Mouse (Mus musculus) brain, adult 2 months (tissue): Measurements from ENCODE around the gene Slc35g1.

Experiments used
- DNase-seq: peaks from one replicate; pipeline ENCODE4 v3.0.0; 2011; ENCODE audit warnings: low read depth, low spot score

Gene Slc35g1

DNA sequence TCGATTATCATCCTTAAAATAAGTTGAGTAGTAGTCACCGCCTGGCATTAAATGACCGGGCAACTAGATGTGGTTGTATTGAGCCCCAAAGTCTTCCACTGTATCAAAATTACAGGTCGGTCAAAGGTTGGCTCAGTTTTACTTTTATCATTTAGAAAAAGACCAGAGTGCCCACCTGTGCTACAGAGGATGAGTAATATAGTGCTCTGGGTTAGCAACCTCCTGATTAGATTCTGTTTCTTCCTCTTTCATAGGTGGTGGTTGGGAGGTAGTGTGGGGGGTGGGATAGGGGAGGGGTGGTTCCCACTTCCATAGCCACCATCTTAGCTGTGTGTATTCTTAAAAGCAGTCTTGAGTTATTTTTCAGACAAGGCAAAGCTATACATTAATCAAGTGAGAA, 7.9 kb upstream of the Slc35g1 start:
- DNase-seq = no peak

DNA sequence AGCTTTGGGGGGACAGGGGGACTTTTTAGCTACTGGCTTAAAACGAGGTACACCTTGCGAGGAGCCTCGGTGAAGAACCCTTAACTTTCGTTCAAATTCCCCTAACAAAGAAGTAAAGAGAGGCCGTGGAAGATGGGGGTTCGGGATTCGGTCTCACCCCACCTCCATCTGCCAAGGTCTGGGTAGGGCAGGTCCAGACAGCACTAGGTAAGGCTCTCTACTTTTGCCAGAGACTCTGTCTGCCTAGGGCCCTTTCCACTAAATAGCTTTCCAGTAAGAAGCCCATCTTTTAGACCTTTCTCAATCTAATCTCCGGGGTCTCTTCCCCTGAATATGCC, 822 bp downstream of the Slc35g1 start:
- DNase-seq = peak; percentile 3

DNA sequence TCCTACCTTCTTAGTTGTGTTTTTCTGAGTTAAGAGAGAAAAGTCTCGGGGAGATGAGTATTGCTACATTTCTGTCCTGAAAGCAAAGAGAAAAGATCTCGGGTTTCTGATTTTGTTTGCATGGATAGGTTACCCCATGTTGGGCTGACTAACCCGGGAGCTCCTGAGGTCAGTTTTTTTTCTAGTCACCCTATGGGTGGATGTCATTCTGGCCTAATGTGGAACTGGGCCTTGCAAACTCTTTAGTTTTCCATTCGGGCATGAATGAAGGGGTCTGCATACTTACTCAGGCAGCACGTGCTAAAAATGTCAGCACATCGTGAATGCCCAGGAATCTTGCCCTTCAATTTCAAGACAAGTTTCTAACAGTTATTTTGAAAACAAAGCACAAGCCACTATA, 1.2 kb downstream of the Slc35g1 start:
- DNase-seq = peak; percentile 5

DNA sequence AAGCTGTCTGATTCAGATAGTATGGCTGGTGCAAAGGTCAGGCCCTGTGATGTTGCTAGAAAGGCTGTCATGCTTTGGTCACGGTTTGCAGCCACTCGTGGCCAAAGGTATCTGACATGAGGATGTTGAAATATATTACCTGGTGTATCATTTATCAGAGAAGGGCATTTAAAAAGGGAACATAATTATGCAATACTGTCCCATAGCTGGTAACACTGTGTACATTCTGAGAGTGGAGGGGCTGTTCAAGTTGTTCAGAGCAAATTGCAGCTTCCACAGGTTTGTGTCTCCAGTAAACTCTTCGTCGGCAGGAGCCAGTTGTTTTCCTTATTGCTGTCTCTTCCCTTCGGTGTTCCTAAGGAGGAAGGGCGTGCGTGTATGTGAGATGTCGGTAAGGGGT, 3.2 kb downstream of the Slc35g1 start:
- no peak for DNase-seq

DNA sequence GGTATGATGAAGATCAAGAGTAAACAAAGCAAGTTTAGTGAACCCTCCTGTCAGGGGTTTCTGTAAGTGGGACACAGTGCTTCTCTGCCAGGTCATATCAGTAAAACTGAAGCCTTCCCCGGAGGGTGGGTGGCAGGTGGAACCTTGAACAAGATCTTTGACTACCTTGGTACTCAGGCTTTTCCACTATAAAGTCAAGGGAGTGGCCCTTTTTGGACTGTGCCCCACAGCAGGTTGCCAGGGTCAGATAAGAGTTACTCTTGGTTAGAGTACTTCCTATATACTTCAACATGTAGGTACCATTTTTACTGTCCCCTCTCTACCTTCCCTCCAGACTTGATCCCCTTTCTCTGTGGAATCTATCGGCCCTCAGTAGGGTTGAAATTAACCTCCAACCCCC, 5.1 kb downstream of the Slc35g1 start:
- no peak for DNase-seq

DNA sequence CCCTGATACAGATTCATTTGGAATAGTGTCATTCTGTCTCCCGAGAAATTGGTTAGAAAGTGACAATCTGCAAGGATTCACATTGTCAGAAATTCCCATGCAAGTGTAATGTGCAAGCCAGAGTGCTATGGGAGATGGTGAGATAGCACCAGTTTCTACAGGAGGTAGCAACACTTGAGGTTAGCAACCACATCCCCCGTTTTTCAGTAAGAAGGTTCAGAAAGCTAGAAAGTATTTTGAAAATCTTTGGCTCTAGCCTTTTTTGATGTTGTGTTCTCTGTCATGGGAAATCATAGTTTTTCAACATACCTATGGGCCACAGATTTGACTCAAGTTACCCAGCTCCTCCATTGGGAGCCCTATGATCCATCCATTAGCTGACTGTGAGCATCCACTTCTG, 5.6 kb downstream of the Slc35g1 start:
- peak; percentile 13 for DNase-seq

DNA sequence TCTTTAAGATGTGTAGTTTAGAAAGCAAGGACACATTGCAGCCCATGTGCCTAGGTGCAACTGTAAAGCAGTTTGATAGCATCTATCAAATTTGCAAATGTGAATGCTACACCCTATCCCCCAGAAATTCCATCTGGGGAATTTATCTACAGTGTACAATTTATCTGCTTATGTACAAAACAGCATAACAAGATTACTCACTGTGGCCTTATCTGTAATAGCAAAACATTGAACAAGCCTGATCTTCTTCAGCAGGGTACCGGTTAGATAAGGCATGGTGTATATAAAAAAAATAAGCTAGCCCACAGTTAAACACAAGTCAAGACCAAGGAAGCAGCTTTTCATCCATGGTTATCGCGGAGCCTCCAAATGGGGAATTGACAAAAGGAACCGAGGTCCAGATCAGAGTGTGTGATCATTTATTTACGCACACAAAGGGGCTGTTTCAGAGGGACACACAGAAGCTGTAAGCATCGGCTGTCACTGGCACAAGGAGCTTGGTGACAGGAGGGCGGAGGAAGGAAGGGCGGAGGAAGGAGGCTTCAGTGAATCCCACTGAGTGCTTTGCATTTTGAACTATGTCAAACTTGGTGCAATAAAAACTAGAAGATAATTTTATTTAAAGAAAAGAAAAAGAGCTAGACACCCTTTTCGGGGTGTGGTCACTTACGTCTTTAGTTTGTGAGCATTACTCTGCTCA, 14.7 kb downstream of the Slc35g1 start:
- no peak for DNase-seq

DNA sequence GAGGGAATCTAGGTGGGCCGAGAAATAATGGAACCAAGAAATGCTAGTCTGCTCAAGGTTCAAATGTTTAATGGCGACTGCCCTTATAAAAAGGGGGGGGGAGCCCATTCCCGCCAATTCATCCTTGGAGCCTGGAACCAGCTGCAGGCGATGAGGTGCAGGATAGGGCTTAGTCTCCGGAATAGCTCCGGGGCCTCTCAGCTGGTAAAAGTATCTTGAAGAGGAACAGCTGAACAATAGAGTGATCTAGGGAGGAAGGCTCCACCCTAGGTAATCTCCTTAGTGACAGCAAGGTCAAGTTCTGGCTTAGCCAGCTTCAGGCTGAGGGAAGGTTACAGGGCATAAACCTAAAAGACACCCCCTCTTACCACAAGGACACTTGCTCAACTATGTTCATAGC, 18.1 kb downstream of the Slc35g1 start:
- no peak for DNase-seq

DNA sequence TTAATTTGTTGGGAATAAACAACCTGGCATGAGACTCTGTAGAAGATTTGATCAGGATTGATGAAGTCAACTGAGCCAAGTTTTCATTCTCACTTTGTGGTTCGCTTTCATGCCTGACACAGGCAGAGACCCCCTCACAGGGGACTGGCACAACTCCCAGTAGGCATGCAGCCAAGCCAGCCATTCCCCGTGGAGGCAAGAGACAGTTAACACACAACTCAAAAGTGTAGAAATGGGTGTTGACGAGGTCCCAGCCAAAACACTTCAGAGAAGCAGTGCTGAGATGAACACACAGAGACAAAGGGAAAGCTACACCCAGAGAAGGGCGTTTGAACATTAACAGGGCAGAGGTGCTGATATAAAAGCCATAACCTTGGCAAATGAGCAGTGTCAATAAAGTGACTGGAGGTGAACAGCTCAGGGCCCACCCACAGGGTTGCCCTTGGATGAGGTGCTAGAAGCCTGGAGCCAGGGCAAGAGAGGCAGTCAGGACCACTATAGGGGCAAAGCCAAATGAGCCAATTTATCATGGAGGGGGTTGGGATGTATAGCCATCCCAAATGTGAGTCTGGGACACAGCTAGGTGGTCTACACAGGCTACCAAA, 23.1 kb downstream of the Slc35g1 start:
- no peak for DNase-seq

DNA sequence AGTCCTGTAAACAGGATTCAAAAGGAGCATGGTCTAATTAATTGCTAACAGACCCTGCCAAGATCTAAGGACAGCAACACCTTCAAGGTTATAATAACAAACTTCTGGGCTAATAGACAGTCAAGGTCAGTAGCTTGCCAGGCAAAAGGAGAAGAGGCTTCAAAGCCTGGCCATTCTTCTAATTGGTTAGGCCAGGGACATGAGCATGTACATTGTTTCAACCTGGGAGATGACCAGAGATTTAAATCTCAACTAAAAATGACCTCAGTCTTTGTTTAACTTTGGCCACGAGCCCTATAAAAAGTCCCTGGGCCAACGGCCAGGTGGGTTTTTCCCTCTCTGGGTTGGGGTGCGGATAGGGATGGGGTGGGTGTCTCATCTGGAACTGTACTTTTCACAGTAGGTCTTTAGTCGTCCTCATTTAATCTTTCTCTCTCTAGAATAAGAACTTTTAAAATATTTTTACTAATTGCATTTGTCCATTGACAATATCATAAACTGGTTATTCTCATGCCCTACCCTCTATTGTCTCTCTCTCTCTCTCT, 25.0 kb downstream of the Slc35g1 start:
- DNase-seq = no peak

DNA sequence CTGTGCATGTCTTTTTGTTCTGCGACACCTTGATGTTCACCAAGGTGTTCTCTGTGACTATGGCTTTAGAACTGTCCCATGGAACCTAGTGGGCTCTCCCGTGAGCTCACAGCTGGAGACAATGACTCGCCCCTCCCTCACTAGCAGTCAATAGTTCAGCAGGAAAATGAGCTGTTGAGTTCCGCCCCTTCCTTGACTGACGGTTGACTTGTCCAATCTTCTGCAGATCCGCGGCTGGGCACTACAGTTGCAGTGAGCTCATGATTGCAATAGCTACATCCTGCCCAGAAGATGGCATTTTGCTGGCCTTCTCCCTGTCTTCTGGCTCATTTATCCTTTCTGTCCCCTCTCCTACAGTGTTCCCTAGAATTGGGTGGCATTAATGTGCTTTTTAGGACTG, 25.7 kb downstream of the Slc35g1 start:
- DNase-seq = no peak

DNA sequence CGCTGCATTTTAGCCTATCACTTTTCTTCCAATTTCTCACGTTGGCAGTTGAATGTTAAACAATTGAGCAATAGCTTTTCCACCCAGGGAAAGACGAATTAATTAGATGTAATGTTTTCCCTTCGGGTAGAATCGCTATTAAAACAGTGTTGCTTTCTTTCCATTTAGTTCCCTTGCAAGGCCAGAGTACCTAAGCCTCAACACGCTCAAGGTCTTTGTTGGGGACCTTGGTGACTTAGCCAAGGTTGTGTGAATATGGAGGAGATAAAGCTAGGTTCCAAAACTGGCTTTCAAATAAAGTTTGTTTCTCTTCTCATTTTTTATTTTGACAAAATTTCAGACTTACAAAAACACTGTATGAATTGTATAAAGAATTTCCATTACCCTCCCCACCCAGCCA, 27.1 kb downstream of the Slc35g1 start:
- no peak for DNase-seq

DNA sequence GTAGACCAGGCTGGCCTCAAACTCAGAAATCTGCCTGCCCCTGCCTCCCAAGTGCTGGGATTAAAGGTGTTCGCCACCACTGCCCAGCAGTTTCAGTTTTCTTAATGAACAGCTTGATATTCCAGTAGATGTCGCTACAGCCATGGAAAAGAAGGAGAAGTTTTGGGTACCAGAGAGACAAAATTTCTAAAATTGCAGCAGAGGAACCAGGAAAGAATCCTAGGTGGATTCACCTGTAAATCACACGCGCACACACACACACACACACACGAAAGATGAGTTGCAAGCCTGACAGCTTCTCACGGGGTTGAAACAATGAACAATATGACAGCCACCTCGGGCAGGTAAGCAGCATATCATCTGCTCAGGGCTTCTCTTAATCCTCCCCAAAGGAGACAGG, 28.1 kb downstream of the Slc35g1 start:
- DNase-seq = peak; percentile 50

DNA sequence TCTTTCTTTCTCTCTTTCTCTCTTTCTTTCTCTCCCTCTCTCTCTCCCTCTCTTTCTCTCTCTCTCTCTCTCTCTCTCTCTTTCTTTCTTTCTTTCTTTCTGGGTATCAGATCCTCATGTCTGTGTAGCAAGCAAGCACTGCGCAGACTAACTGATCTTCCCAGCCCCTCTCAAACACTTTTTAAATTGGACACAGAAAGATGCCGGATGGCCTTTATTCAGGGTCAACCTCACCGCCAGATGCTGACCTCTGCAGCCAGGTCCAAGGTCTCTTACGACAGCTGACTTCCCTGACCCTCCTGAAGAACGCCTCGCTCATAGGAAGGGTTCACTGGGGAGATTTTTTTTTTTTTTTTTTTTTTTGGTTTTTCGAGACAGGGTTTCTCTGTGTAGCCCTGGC, 28.8 kb downstream of the Slc35g1 start:
- no peak for DNase-seq

DNA sequence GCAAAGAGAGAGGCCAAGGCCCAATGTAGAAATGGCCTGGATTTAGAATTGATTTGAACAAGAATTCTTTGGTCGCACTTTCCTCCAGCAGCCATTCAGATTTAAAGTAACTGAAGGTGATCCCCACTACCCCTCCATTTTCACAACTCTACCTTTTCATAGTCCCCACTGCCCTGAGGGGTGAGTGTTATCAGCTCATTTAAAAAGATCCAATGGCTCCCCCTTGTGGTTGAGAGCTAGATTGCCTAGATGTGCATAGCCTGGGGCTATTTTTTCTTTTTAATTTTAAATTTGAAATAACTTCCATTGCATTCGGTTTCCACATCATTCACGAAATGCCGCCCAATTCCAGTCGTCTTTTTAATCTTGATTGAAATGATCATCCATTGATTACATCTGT, 33.5 kb downstream of the Slc35g1 start:
- peak; percentile 40 for DNase-seq

DNA sequence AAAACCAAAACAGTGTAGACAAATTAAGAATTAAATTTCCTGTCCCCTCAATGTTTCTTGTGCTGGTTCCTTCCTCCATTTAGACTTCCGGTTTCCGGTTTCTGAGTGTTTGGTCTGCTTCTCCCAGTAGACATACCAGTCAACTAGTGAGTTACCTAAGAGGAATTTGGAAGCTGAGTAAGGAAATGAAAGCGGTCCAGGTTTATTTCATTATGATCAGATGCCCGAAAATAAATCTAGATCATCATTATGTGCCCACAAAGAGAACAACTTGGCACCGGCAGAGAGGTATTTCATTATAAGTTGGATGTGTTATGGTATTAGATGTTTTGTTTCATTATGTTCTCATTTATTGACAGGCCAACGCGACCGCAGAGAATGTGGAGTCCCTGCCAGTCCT, 34.7 kb downstream of the Slc35g1 start:
- no peak for DNase-seq

DNA sequence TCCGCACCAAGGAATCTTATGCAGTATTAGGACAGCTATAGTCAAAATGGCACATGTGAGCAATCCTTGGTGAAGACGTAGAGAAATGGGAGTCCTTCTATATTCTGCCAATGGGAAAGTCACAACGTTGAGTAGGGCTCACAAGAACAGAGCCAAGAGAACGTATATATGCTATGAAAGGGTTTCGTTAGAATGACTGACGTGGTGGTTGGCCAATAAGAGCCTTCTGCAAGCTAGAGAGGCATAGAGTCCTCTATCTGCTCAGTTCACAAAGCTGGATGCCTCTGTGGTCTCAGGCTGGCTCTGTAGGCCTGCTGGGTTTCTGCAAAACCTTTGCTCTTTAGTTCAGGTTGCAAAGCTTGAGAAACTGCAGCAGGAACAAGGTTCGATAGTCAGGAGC, 35.5 kb downstream of the Slc35g1 start:
- DNase-seq = no peak

DNA sequence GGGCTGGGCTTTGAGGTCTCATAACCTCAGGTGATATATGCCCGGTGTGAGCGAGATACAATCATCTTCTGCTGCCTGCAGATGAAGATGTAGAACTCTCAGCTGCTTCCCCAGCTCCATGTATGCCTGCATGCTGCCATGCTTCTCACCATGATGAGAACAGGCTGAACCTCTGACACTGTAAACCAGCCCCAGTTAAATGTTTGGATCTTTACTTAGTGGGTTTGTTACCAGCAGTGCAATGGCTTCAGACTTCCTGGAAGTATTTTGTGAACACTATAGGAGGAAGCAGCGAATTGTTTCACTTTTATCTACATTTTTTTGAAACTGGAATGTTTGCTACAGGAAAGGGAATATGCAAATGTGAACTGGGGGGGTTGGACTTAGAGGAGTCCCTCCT, 36.2 kb downstream of the Slc35g1 start:
- no peak for DNase-seq

DNA sequence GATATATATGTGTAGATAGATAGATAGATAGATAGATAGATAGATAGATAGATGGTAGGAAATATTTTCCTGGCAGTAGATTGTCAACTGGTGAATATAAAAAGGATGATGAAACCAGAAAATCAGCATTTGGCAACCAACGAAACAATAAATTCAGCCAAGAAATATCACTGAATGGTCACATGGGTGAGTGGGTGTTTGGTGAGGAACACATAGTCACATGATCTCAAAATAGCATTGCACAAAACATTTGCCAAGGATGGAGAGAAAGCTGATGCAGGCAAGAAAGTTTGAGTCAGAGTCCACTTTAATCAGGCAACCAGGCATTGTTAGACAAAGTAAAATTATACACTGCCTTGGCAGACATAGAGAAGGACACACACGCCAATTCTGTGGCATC, 37.6 kb downstream of the Slc35g1 start:
- peak; percentile 59 for DNase-seq

DNA sequence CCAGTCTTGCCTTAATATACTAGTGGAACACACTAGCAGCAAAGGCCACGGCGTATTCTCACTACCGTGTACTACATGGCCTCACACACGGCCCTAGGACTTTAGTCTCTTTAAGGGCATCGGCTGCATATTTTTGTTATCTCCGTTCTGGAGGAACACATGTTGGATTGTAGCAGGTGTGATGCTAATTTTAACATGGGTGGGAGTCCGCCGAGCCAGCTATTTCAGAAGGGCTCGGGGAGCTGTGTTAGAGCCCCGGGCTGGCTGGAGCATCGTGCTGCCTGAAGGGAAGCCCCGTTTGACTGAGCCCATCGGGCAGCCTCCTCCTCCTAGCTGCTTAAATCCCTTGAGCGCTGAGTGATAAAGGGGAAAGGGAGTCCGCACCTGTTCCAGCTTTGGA, 39.4 kb downstream of the Slc35g1 start:
- DNase-seq = peak; percentile 10

DNA sequence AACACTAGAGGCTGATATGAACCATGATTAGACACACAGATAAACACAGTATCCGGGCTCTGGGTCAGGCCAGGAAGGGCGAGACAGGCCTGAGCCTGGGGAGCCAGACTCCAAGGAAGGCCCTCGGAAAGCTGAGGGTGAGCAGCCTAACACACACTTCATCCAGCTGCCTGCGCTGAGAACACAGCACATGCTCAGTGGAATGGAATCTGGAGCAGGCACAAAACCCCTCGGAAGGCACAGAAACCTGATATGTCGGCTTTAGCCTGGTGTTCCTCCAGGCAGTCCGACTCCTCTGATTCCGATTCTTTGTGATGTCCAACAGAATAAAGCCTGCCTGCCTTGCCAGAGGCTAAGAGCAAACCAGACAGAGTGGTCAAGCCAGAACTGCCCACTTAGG, 46.1 kb downstream of the Slc35g1 start:
- no peak for DNase-seq

DNA sequence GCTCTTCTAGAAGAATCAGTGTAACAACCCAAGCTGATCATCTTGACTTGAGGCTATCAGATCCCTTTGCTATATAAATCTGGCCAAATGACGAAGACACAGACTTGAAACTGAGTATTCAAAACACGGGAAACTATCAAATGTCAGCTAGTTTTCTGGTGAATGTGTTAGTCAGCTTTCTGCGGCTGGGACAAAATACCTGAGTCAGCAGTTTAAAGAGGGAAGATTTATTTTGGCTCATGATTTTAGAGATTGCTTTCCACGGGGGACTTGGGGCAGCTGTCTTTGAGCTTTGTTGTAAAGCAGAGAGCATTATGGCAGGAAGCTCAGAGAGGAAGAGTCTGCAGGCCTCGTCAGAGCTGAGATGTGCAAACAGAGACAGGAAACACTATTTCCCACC, 50.0 kb downstream of the Slc35g1 start:
- DNase-seq = no peak
